Mouse (Mus musculus) kidney, adult 8-10 months (tissue): ENCODE results near the gene Gm37240.

Experiments used
- DNase-seq, 2 experiments: peaks; one replicate each; pipeline ENCODE4 v3.0.0; 2022

Gene Gm37240

GRCm38 (mm10) chr3:84988880-84989279, 898.4 kb downstream of the Gm37240 start:
- no peak for DNase-seq

- DNase-seq: no peak
These were observed 902.1 kb downstream of the Gm37240 start for GRCm38 (mm10) chr3:84985121-84985625.

- DNase-seq: no peak
These were observed 904.6 kb downstream of the Gm37240 start for GRCm38 (mm10) chr3:84982688-84983087.

- no peak for DNase-seq
These were observed 907.2 kb downstream of the Gm37240 start for GRCm38 (mm10) chr3:84980158-84980557.

- DNase-seq: no peak
These were observed 908.6 kb downstream of the Gm37240 start for GRCm38 (mm10) chr3:84978676-84979075.

GRCm38 (mm10) chr3:84974193-84974592, 913.1 kb downstream of the Gm37240 start:
- DNase-seq: no peak

GRCm38 (mm10) chr3:84972881-84973280, 914.4 kb downstream of the Gm37240 start:
- DNase-seq: no peak

- DNase-seq: no peak
These were observed 915.8 kb downstream of the Gm37240 start for GRCm38 (mm10) chr3:84971561-84971960.

GRCm38 (mm10) chr3:84967364-84967763, 920.0 kb downstream of the Gm37240 start:
- no peak for DNase-seq

GRCm38 (mm10) chr3:84965156-84965555, 922.2 kb downstream of the Gm37240 start:
- no peak for DNase-seq

- no peak for DNase-seq
These were observed 931.5 kb downstream of the Gm37240 start for GRCm38 (mm10) chr3:84955857-84956256.

GRCm38 (mm10) chr3:84955011-84955775, 932.1 kb downstream of the Gm37240 start:
- DNase-seq: no peak

- no peak for DNase-seq
These were observed 934.6 kb downstream of the Gm37240 start for GRCm38 (mm10) chr3:84952585-84953187.

- peak; percentile 39 to 67 for DNase-seq
These were observed 935.2 kb downstream of the Gm37240 start for GRCm38 (mm10) chr3:84952135-84952534.

- DNase-seq: no peak
These were observed 935.6 kb downstream of the Gm37240 start for GRCm38 (mm10) chr3:84951698-84952097.

- no peak for DNase-seq
These were observed 937.9 kb downstream of the Gm37240 start for GRCm38 (mm10) chr3:84949387-84949786.

GRCm38 (mm10) chr3:84946381-84946780, 940.9 kb downstream of the Gm37240 start:
- DNase-seq: no peak

- DNase-seq: no peak
These were observed 942.4 kb downstream of the Gm37240 start for GRCm38 (mm10) chr3:84944933-84945332.

- no peak for DNase-seq
These were observed 949.7 kb downstream of the Gm37240 start for GRCm38 (mm10) chr3:84937360-84938355.

GRCm38 (mm10) chr3:84936956-84937355, 950.4 kb downstream of the Gm37240 start:
- DNase-seq: no peak

- no peak for DNase-seq
These were observed 951.1 kb downstream of the Gm37240 start for GRCm38 (mm10) chr3:84936252-84936651.

- no peak for DNase-seq
These were observed 951.6 kb downstream of the Gm37240 start for GRCm38 (mm10) chr3:84935729-84936128.

GRCm38 (mm10) chr3:84930683-84931082, 956.6 kb downstream of the Gm37240 start:
- no peak for DNase-seq
